Mouse (Mus musculus) MEL (cell line): ENCODE measurements at regions not wholly inside any gene's neighbourhood (a gene's known extent, or its start where the extent isn't known, plus 50 kb on each side); places are given as distances from the start of the nearest gene placed in this dataset.

ENCODE experiments used
- CHD2 ChIP-seq: IDR thresholded peaks from 2 replicates; pipeline ENCODE4 v1.6.1; 2011; ENCODE audit warnings: low read length, improper control_type of control experiment
- CTCF ChIP-seq, 3 experiments: IDR thresholded peaks in 2 of 3; conservative IDR thresholded peaks in 1 of 3; 2 replicates each; pipeline ENCODE4 v1.5.1; 2011 to 2012; ENCODE audit warnings: low read length in 3 of 3, low read depth in 2 of 3, mild to moderate bottlenecking in 2 of 3, improper control_type of control experiment in 1 of 3, inconsistent platforms in 1 of 3, mixed read lengths in 1 of 3, moderate library complexity in 1 of 3; ENCODE audit not compliant: control insufficient read depth in 1 of 3, insufficient read depth in 1 of 3, poor library complexity in 1 of 3, severe bottlenecking in 1 of 3
- EP300 ChIP-seq, 2 experiments: IDR thresholded peaks; 2 replicates each; pipeline ENCODE4 v1.6.1; 2011; ENCODE audit warnings: improper control_type of control experiment in 2 of 2, low read length in 2 of 2, low read depth in 1 of 2, mild to moderate bottlenecking in 1 of 2
- MAFK ChIP-seq: IDR thresholded peaks from 2 replicates; pipeline ENCODE4 v1.6.1; 2011; ENCODE audit warnings: low read depth, mild to moderate bottlenecking, low read length, improper control_type of control experiment, borderline replicate concordance
- POLR2A ChIP-seq, 2 experiments: IDR thresholded peaks; 2 replicates each; pipeline ENCODE4 v1.6.1; 2011 to 2012; ENCODE audit warnings: low read length in 2 of 2, mild to moderate bottlenecking in 2 of 2, control low read depth in 1 of 2, improper control_type of control experiment in 1 of 2, low read depth in 1 of 2, moderate library complexity in 1 of 2; ENCODE audit not compliant: control insufficient read depth in 1 of 2, insufficient read depth in 1 of 2, poor library complexity in 1 of 2
- POLR2AphosphoS5 ChIP-seq: IDR thresholded peaks from 2 replicates; pipeline ENCODE4 v1.6.1; 2012; ENCODE audit warnings: low read depth, borderline replicate concordance, mild to moderate bottlenecking, inconsistent platforms, low read length, moderate library complexity, mixed read lengths
- RCOR1 ChIP-seq: IDR thresholded peaks from 2 replicates; pipeline ENCODE4 v1.6.1; 2012; ENCODE audit warnings: low read depth, mild to moderate bottlenecking, inconsistent platforms, low read length, improper control_type of control experiment
- USF2 ChIP-seq, 2 experiments: IDR thresholded peaks; 2 replicates each; pipeline ENCODE4 v1.6.1; 2011 to 2012; ENCODE audit warnings: improper control_type of control experiment in 2 of 2, low read length in 2 of 2, borderline replicate concordance in 1 of 2, inconsistent platforms in 1 of 2, low read depth in 1 of 2, mild to moderate bottlenecking in 1 of 2; ENCODE audit not compliant: insufficient read depth in 1 of 2
- ZNF384 ChIP-seq: IDR thresholded peaks from 2 replicates; pipeline ENCODE4 v1.6.1; 2012; ENCODE audit warnings: low read depth, mild to moderate bottlenecking, inconsistent platforms, low read length, improper control_type of control experiment

- TF ChIP-seq EP300 (IDR thresholded peaks at IDR 0.05; ENCODE audit: low read depth in 1 of 2, low read length in 2 of 2) (no peak), CTCF (IDR thresholded peaks at IDR 0.05 in 2 of 3, conservative IDR thresholded peaks at IDR 0.05 in 1 of 3; ENCODE audit: control insufficient read depth in 1 of 3, insufficient read depth in 1 of 3, low read depth in 2 of 3, low read length in 3 of 3, poor library complexity in 1 of 3, severe bottlenecking in 1 of 3) (no peak), POLR2A (IDR thresholded peaks at IDR 0.05; ENCODE audit: control insufficient read depth in 1 of 2, insufficient read depth in 1 of 2, low read depth in 1 of 2, low read length in 2 of 2, poor library complexity in 1 of 2) (no peak), ZNF384 (no peak), CHD2 (no peak), MAFK (no peak), RCOR1 (no peak), USF2 (IDR thresholded peaks at IDR 0.05; ENCODE audit: borderline replicate concordance in 1 of 2, insufficient read depth in 1 of 2, low read depth in 1 of 2, low read length in 2 of 2) (no peak), POLR2AphosphoS5 (no peak)
These were observed 108.5 kb upstream of the Gm10295 start for GRCm38 (mm10) chr7:71459805-71460204.
